Mouse (Mus musculus) intestine, embryonic 14.5 days (tissue): ENCODE results near the gene Ccdc9. TPM values are rescaled to one million over a fixed set of nuclear protein-coding genes. Genes with fewer than 3 reads are reported as not detected.

Experiments used
- ATAC-seq: fragments of 200-750 bp; cut with Nextera tagmentation; replicated peaks from 2 replicates; pipeline ENCODE4 v1.8.0; 2017; ENCODE audit warnings: low read depth, moderate number of reproducible peaks, moderate TSS enrichment, moderate library complexity; ENCODE audit not compliant: low FRiP score, low TSS enrichment
- DNase-seq: peaks from one replicate; pipeline ENCODE4 v3.0.0-alpha.2; 2018; ENCODE audit warnings: low spot score
- H3K27ac ChIP-seq: fragments of 300-500 bp; sonication (generic); 2 replicates; pipeline ENCODE4 v1.5.1; 2014; ENCODE audit warnings: low read depth, mild to moderate bottlenecking, control low read depth
- H3K27me3 ChIP-seq: fragments of 300-500 bp; sonication (generic); replicated peaks from 2 replicates; pipeline ENCODE4 v1.6.1; 2014; ENCODE audit warnings: low read length, control low read depth; ENCODE audit not compliant: control insufficient read depth, insufficient read depth
- H3K36me3 ChIP-seq: fragments of 300-500 bp; sonication (generic); 2 replicates; pipeline ENCODE4 v1.6.1; 2014; ENCODE audit warnings: low read length, control low read depth; ENCODE audit not compliant: control insufficient read depth, insufficient read depth
- H3K4me1 ChIP-seq: fragments of 300-500 bp; sonication (generic); replicated peaks from 2 replicates; pipeline ENCODE4 v1.6.1; 2014; ENCODE audit warnings: low read length, control low read depth, mixed read lengths; ENCODE audit not compliant: control insufficient read depth, insufficient read depth
- H3K4me2 ChIP-seq: fragments of 300-500 bp; sonication (generic); 2 replicates; pipeline ENCODE4 v1.6.1; 2014; ENCODE audit warnings: low read length
- H3K4me3 ChIP-seq: fragments of 300-500 bp; sonication (generic); 2 replicates; pipeline ENCODE4 v1.5.1; 2014; ENCODE audit warnings: low read depth, low read length, control low read depth, mixed read lengths
- H3K9ac ChIP-seq: fragments of 300-500 bp; sonication (generic); 2 replicates; pipeline ENCODE4 v1.6.1; 2014; ENCODE audit warnings: mild to moderate bottlenecking, low read length
- H3K9me3 ChIP-seq: fragments of 300-500 bp; sonication (generic); 2 replicates; pipeline ENCODE4 v1.6.1; 2016; ENCODE audit warnings: low read length, control low read depth; ENCODE audit not compliant: control insufficient read depth
- WGBS: fragments of 180-500 bp; shearing (Covaris S2); extraction: QIAGEN DNeasy Blood & Tissue Kit; methylation state at CpG from one replicate; pipeline ENCODE4 v1.1.7; 2014; 5-methylcytosine and 5-hydroxymethylcytosine counted together
- polyA plus RNA-seq: library from polyadenylated mRNA; unstranded; fragments of >200 nt; fragmentation: Nextera tagmentation; extraction: Ambion mirVana; gene quantifications from 2 replicates; pipeline ENCODE4 v1.2.1, GENCODE M21; 2014

Ccdc9 gene
- polyA plus RNA-seq, 1 experiment from 2014 or later, result 19.0 TPM

- no peak overlapping the region for H3K9ac ChIP-seq
- H3K27me3 ChIP-seq, result no peaks in the 10 kb centered on the region
- H3K36me3 ChIP-seq, result peaks cover 44% of the 10 kb centered on the region
- 57% methylated on average over 9 of the region's 9 CpGs for WGBS
- ATAC-seq (no peak), DNase-seq (no peak)
- no peaks in the 10 kb centered on the region for H3K9me3 ChIP-seq
- H3K4me2 ChIP-seq, result peak overlapping the region; percentile 60
- H3K4me1 ChIP-seq, result peaks cover 6% of the 10 kb centered on the region; the same call in 1 of the 2 replicates
- no peak overlapping the region; the same call in 1 of the 2 replicates for H3K27ac ChIP-seq
- peak overlapping the region; percentile 68; the same call in 1 of the 2 replicates for H3K4me3 ChIP-seq
Observed at GRCm38 (mm10) chr7:16284904-16285303, 1.7 kb downstream of the Ccdc9 start.

- ATAC-seq, result no peak
- no peak overlapping the region for H3K4me3 ChIP-seq
- no peaks in the 10 kb centered on the region for H3K27me3 ChIP-seq
- no peak overlapping the region for H3K4me2 ChIP-seq
- H3K4me1 ChIP-seq, result peaks cover 6% of the 10 kb centered on the region; the same call in 1 of the 2 replicates
- no peak overlapping the region for H3K9ac ChIP-seq
- 87% methylated on average over 8 of the region's 8 CpGs for WGBS
- no peak for DNase-seq
- no peak overlapping the region for H3K27ac ChIP-seq
- no peaks in the 10 kb centered on the region for H3K9me3 ChIP-seq
- peaks cover 52% of the 10 kb centered on the region for H3K36me3 ChIP-seq
Observed at GRCm38 (mm10) chr7:16284001-16284400, 2.6 kb downstream of the Ccdc9 start.

GRCm38 (mm10) chr7:16282334-16282733, 4.3 kb downstream of the Ccdc9 start:
- Histone ChIP-seq H3K4me3 (no peak overlapping the region), H3K9me3 (no peaks in the 10 kb centered on the region), H3K36me3 (peaks cover 68% of the 10 kb centered on the region), H3K27me3 (no peaks in the 10 kb centered on the region), H3K4me1 (peaks cover 6% of the 10 kb centered on the region; the same call in 1 of the 2 replicates), H3K27ac (no peak overlapping the region), H3K4me2 (no peak overlapping the region), H3K9ac (no peak overlapping the region)
- DNase-seq, result no peak
- ATAC-seq, result no peak
- 91% methylated on average over 13 of the region's 13 CpGs for WGBS

- 86% methylated on average over 11 of the region's 11 CpGs for WGBS
- no peak overlapping the region for H3K4me2 ChIP-seq
- no peaks in the 10 kb centered on the region for H3K27me3 ChIP-seq
- no peak for ATAC-seq
- no peak overlapping the region for H3K9ac ChIP-seq
- H3K4me3 ChIP-seq, result no peak overlapping the region
- peaks cover 6% of the 10 kb centered on the region; the same call in 1 of the 2 replicates for H3K4me1 ChIP-seq
- peaks cover 82% of the 10 kb centered on the region for H3K36me3 ChIP-seq
- no peaks in the 10 kb centered on the region for H3K9me3 ChIP-seq
- no peak for DNase-seq
- no peak overlapping the region for H3K27ac ChIP-seq
Observed at GRCm38 (mm10) chr7:16280721-16281120, 5.9 kb downstream of the Ccdc9 start.

GRCm38 (mm10) chr7:16274922-16275890, 11.4 kb downstream of the Ccdc9 start:
- Histone ChIP-seq H3K27me3 (no peaks in the 10 kb centered on the region), H3K4me1 (peaks cover 23% of the 10 kb centered on the region), H3K4me3 (no peak overlapping the region), H3K9me3 (no peaks in the 10 kb centered on the region), H3K27ac (no peak overlapping the region), H3K4me2 (peak overlapping the region; percentile 87), H3K36me3 (peaks cover 47% of the 10 kb centered on the region), H3K9ac (no peak overlapping the region)
- 85% methylated on average over 10 of the region's 10 CpGs for WGBS
- no peak for ATAC-seq
- DNase-seq, result no peak

- Histone ChIP-seq H3K9ac (peak overlapping the region; percentile 69), H3K9me3 (no peaks in the 10 kb centered on the region), H3K36me3 (peaks cover 34% of the 10 kb centered on the region), H3K27ac (peak overlapping the region; percentile 89), H3K4me3 (peak overlapping the region; percentile 68), H3K27me3 (no peaks in the 10 kb centered on the region), H3K4me1 (peaks cover 23% of the 10 kb centered on the region), H3K4me2 (peak overlapping the region; percentile 87)
- peak; percentile 80 for ATAC-seq
- 2% methylated on average over 18 of the region's 18 CpGs for WGBS
- no peak for DNase-seq
Observed at GRCm38 (mm10) chr7:16273766-16274140, 12.8 kb downstream of the Ccdc9 start.

GRCm38 (mm10) chr7:16273081-16273765, 13.4 kb downstream of the Ccdc9 start, which contains the start of gene Inafm1:
TSS of gene Inafm1 (minus strand) at chr7:16273617.
- peak; percentile 96 for DNase-seq
- peak within 1 kb of the TSS; percentile 89 for H3K27ac ChIP-seq
- peak within 1 kb of the TSS; percentile 68 for H3K4me3 ChIP-seq
- peaks cover 30% of the 10 kb centered on the region for H3K36me3 ChIP-seq
- H3K4me1 ChIP-seq, result peaks cover 23% of the 10 kb centered on the region
- WGBS, result under 1% methylated on average over 38 of the region's 49 CpGs
- H3K4me2 ChIP-seq, result peak within 1 kb of the TSS; percentile 87
- peak within 1 kb of the TSS; percentile 69 for H3K9ac ChIP-seq
- H3K9me3 ChIP-seq, result no peaks in the 10 kb centered on the region
- peak; percentile 81 for ATAC-seq
- no peaks in the 10 kb centered on the region for H3K27me3 ChIP-seq

GRCm38 (mm10) chr7:16272681-16273080, 13.9 kb downstream of the Ccdc9 start:
- under 1% methylated on average over 46 of the region's 46 CpGs for WGBS
- H3K9me3 ChIP-seq, result no peaks in the 10 kb centered on the region
- peak overlapping the region; percentile 87 for H3K4me2 ChIP-seq
- no peaks in the 10 kb centered on the region for H3K27me3 ChIP-seq
- DNase-seq (peak; percentile 83), ATAC-seq (peak; percentile 83)
- H3K9ac ChIP-seq, result peak overlapping the region; percentile 69
- peaks cover 24% of the 10 kb centered on the region for H3K36me3 ChIP-seq
- peak overlapping the region; percentile 68 for H3K4me3 ChIP-seq
- peak overlapping the region; percentile 89 for H3K27ac ChIP-seq
- peaks cover 23% of the 10 kb centered on the region for H3K4me1 ChIP-seq
